Mouse (Mus musculus) cerebellum, adult 2 months (tissue): ENCODE data around the gene Abracl. TPM values are rescaled to one million over a fixed set of nuclear protein-coding genes. Genes with fewer than 3 reads are reported as not detected.

Source experiments
- DNase-seq, 2 experiments: peaks; one replicate each; pipeline ENCODE4 v3.0.0; 2021
- H3K27ac ChIP-seq: fragments of 200-500 bp; 2 replicates; pipeline ENCODE4 v1.5.1; 2012; ENCODE audit warnings: low read length, control low read depth, inconsistent platforms; ENCODE audit not compliant: insufficient read depth
- H3K27me3 ChIP-seq: fragments of 200-500 bp; 2 replicates; pipeline ENCODE4 v1.6.1; 2012; ENCODE audit warnings: inconsistent platforms, mild to moderate bottlenecking, low read length, moderate library complexity; ENCODE audit not compliant: control insufficient read depth, insufficient read depth
- H3K4me1 ChIP-seq: fragments of 200-500 bp; 2 replicates; pipeline ENCODE4 v1.6.1; 2011; ENCODE audit warnings: low read length; ENCODE audit not compliant: control insufficient read depth, insufficient read depth
- H3K4me3 ChIP-seq: fragments of 200-500 bp; replicated peaks from 2 replicates; pipeline ENCODE3; 2011; ENCODE audit warnings: mild to moderate bottlenecking, low read depth, low read length, control low read depth; ENCODE audit not compliant: insufficient read depth
- CTCF ChIP-seq: fragments of 200-500 bp; IDR thresholded peaks from 2 replicates; pipeline ENCODE4 v1.5.1; 2011; ENCODE audit warnings: low read depth, mild to moderate bottlenecking, control low read depth, low read length, moderate library complexity, borderline replicate concordance; ENCODE audit not compliant: insufficient read depth
- POLR2A ChIP-seq: fragments of 200-500 bp; IDR thresholded peaks from 2 replicates; pipeline ENCODE4 v1.6.1; 2011; ENCODE audit warnings: low read length, control low read depth, borderline replicate concordance; ENCODE audit not compliant: insufficient read depth
- WGBS: fragments of 180-500 bp; shearing (Covaris S2); methylation state at CpG from one replicate; pipeline ENCODE4 v1.1.7; 2018; 5-methylcytosine and 5-hydroxymethylcytosine counted together
- polyA plus RNA-seq: library from polyadenylated mRNA; depleted of rRNA; stranded (reverse); fragments of >200 nt; gene quantifications from 2 replicates; pipeline ENCODE4 v1.2.3, GENCODE M21; 2012

Gene Abracl
- polyA plus RNA-seq, 1 experiment: 18.2 TPM

- 85% methylated on average over 7 of the region's 7 CpGs for WGBS
- peaks cover 2% of the 10 kb centered on the region; the same call in 1 of the 2 replicates for H3K4me1 ChIP-seq
- DNase-seq: no peak
- no peak overlapping the region for H3K27ac ChIP-seq
- H3K4me3 ChIP-seq: no peak overlapping the region
- TF ChIP-seq POLR2A: no peak
- TF ChIP-seq CTCF: no peak
- no peaks in the 10 kb centered on the region for H3K27me3 ChIP-seq
Observed at GRCm38 (mm10) chr10:18064606-18065228, 41.6 kb upstream of the Abracl start.

GRCm38 (mm10) chr10:18061533-18061932 is 38.4 kb upstream of the Abracl start:
- Histone ChIP-seq H3K4me3 (no peak overlapping the region), H3K27ac (no peak overlapping the region), H3K4me1 (peaks cover 3% of the 10 kb centered on the region; the same call in 1 of the 2 replicates), H3K27me3 (no peaks in the 10 kb centered on the region)
- WGBS: 85% methylated on average over 4 of the region's 4 CpGs
- no peak for DNase-seq
- TF ChIP-seq CTCF: no peak

- H3K27ac ChIP-seq: no peak overlapping the region
- WGBS: 86% methylated on average over 2 of the region's 2 CpGs
- DNase-seq: no peak
- H3K4me3 ChIP-seq: no peak overlapping the region
- no peaks in the 10 kb centered on the region for H3K27me3 ChIP-seq
- TF ChIP-seq CTCF: no peak
- H3K4me1 ChIP-seq: peaks cover 3% of the 10 kb centered on the region; the same call in 1 of the 2 replicates
Observed at GRCm38 (mm10) chr10:18060778-18061177, 37.7 kb upstream of the Abracl start.

- no peak overlapping the region for H3K4me3 ChIP-seq
- H3K4me1 ChIP-seq: peaks cover 3% of the 10 kb centered on the region; the same call in 1 of the 2 replicates
- no peaks in the 10 kb centered on the region for H3K27me3 ChIP-seq
- DNase-seq: no peak
- TF ChIP-seq CTCF: no peak
- TF ChIP-seq POLR2A: no peak
- H3K27ac ChIP-seq: no peak overlapping the region
- WGBS: 86% methylated on average over 13 of the region's 13 CpGs
Observed at GRCm38 (mm10) chr10:18059807-18060206, 36.7 kb upstream of the Abracl start.

GRCm38 (mm10) chr10:18058681-18059338 is 35.7 kb upstream of the Abracl start:
- Histone ChIP-seq H3K27me3 (no peaks in the 10 kb centered on the region), H3K4me1 (peaks cover 3% of the 10 kb centered on the region; the same call in 1 of the 2 replicates), H3K27ac (no peak overlapping the region), H3K4me3 (no peak overlapping the region)
- no peak for DNase-seq
- TF ChIP-seq POLR2A (no peak), CTCF (no peak)
- 84% methylated on average over 9 of the region's 9 CpGs for WGBS

GRCm38 (mm10) chr10:18056391-18056745 is 33.3 kb upstream of the Abracl start:
- peaks cover 3% of the 10 kb centered on the region; the same call in 1 of the 2 replicates for H3K4me1 ChIP-seq
- 1% methylated on average over 8 of the region's 8 CpGs for WGBS
- H3K4me3 ChIP-seq: peak overlapping the region; percentile 87
- H3K27me3 ChIP-seq: no peaks in the 10 kb centered on the region
- peak overlapping the region; percentile 90; the same call in 1 of the 2 replicates for H3K27ac ChIP-seq
- no peak for DNase-seq
- no peak for TF ChIP-seq POLR2A
- no peak for TF ChIP-seq CTCF

- H3K4me3 ChIP-seq: peak within 1 kb of the TSS; percentile 87
- H3K4me1 ChIP-seq: peaks cover 3% of the 10 kb centered on the region; the same call in 1 of the 2 replicates
- peak within 1 kb of the TSS; percentile 90 for H3K27ac ChIP-seq
- 1% methylated on average over 86 of the region's 90 CpGs for WGBS
- no peaks in the 10 kb centered on the region for H3K27me3 ChIP-seq
- peak; percentile 44 to 67 for DNase-seq
- TF ChIP-seq CTCF (no peak), POLR2A (0 out of 2 replicates have a peak, but pooled peaks have one; percentile 2)
Observed at GRCm38 (mm10) chr10:18055696-18056390, 32.8 kb upstream of the Abracl start, which contains the start of gene Reps1. TSS of gene Reps1 (plus strand) at chr10:18055861.
